Mouse (Mus musculus) midbrain, embryonic 16.5 days (tissue): ENCODE data around the gene Rhob. TPM values are rescaled to one million over a fixed set of nuclear protein-coding genes. Genes with fewer than 3 reads are reported as not detected.
A peak's percentile ranks its signal among the peaks of the same experiment; 100 is the strongest.

Source experiments
- ATAC-seq: fragments of 200-750 bp; cut with Nextera tagmentation; 2 replicates; pipeline ENCODE4 v1.8.0; 2017; ENCODE audit warnings: moderate TSS enrichment
- H3K27ac ChIP-seq: fragments of 300-500 bp; sonication (generic); 2 replicates; pipeline ENCODE4 v1.5.1; 2014; ENCODE audit warnings: mild to moderate bottlenecking, low read length, mixed read lengths
- H3K27me3 ChIP-seq: fragments of 300-500 bp; sonication (generic); 2 replicates; pipeline ENCODE4 v1.6.1; 2014; ENCODE audit warnings: low read depth, low read length, mixed read lengths; ENCODE audit not compliant: control insufficient read depth, insufficient read depth
- H3K36me3 ChIP-seq: fragments of 300-500 bp; sonication (generic); 2 replicates; pipeline ENCODE4 v1.6.1; 2014; ENCODE audit warnings: mild to moderate bottlenecking, low read length, moderate library complexity, mixed read lengths; ENCODE audit not compliant: control insufficient read depth, insufficient read depth
- H3K4me1 ChIP-seq: fragments of 300-500 bp; sonication (generic); 2 replicates; pipeline ENCODE4 v1.6.1; 2014; ENCODE audit warnings: mild to moderate bottlenecking, low read length, mixed read lengths; ENCODE audit not compliant: control insufficient read depth, insufficient read depth
- H3K4me2 ChIP-seq: fragments of 300-500 bp; sonication (generic); 2 replicates; pipeline ENCODE4 v1.6.1; 2014; ENCODE audit warnings: mild to moderate bottlenecking, low read length, mixed read lengths
- H3K4me3 ChIP-seq: fragments of 300-500 bp; sonication (generic); 2 replicates; pipeline ENCODE4 v1.5.1; 2014; ENCODE audit warnings: low read depth, mild to moderate bottlenecking, low read length, moderate library complexity, mixed read lengths
- H3K9ac ChIP-seq: fragments of 300-500 bp; sonication (generic); 2 replicates; pipeline ENCODE4 v1.6.1; 2014; ENCODE audit warnings: low read depth, low read length, mixed read lengths
- H3K9me3 ChIP-seq: fragments of 300-500 bp; sonication (generic); replicated peaks from 2 replicates; pipeline ENCODE4 v1.6.1; 2014; ENCODE audit warnings: mild to moderate bottlenecking, low read length, mixed read lengths; ENCODE audit not compliant: control insufficient read depth, poor library complexity, severe bottlenecking
- WGBS: fragments of 180-500 bp; shearing (Covaris S2); extraction: QIAGEN DNeasy Blood & Tissue Kit; methylation state at CpG from one replicate; pipeline ENCODE4 v1.1.7; 2014; 5-methylcytosine and 5-hydroxymethylcytosine counted together
- polyA plus RNA-seq: library from polyadenylated mRNA; unstranded; fragments of >200 nt; fragmentation: Nextera tagmentation; extraction: Ambion mirVana; gene quantifications from 2 replicates; pipeline ENCODE4 v1.2.1, GENCODE M21; 2015

Gene Rhob
- polyA plus RNA-seq, 1 experiment from 2014 or later, result 80.0 TPM

- no peak overlapping the region for H3K4me3 ChIP-seq
- 86% methylated on average over 6 of the region's 6 CpGs for WGBS
- no peaks in the 10 kb centered on the region for H3K9me3 ChIP-seq
- no peak for ATAC-seq
- H3K4me2 ChIP-seq, result no peak overlapping the region
- no peaks in the 10 kb centered on the region for H3K4me1 ChIP-seq
- no peak overlapping the region for H3K9ac ChIP-seq
- no peaks in the 10 kb centered on the region for H3K36me3 ChIP-seq
- H3K27ac ChIP-seq, result no peak overlapping the region
- H3K27me3 ChIP-seq, result no peaks in the 10 kb centered on the region
These were observed 10.6 kb upstream of the Rhob start for GRCm38 (mm10) chr12:8510317-8510988.

- ATAC-seq, result no peak
- Histone ChIP-seq H3K9me3 (no peaks in the 10 kb centered on the region), H3K4me3 (no peak overlapping the region), H3K27ac (no peak overlapping the region), H3K27me3 (no peaks in the 10 kb centered on the region), H3K4me2 (no peak overlapping the region), H3K9ac (no peak overlapping the region), H3K36me3 (no peaks in the 10 kb centered on the region), H3K4me1 (no peaks in the 10 kb centered on the region)
- 76% methylated on average over 5 of the region's 5 CpGs for WGBS
These were observed 9.9 kb upstream of the Rhob start for GRCm38 (mm10) chr12:8509693-8510092.

- Histone ChIP-seq H3K9me3 (no peaks in the 10 kb centered on the region), H3K27ac (no peak overlapping the region), H3K4me2 (no peak overlapping the region), H3K9ac (no peak overlapping the region), H3K27me3 (no peaks in the 10 kb centered on the region), H3K36me3 (no peaks in the 10 kb centered on the region), H3K4me1 (no peaks in the 10 kb centered on the region), H3K4me3 (no peak overlapping the region)
- no peak for ATAC-seq
- WGBS, result 80% methylated on average over 9 of the region's 9 CpGs
These were observed 7.3 kb upstream of the Rhob start for GRCm38 (mm10) chr12:8506954-8507707.

- Histone ChIP-seq H3K4me2 (no peak overlapping the region), H3K9me3 (no peaks in the 10 kb centered on the region), H3K4me3 (no peak overlapping the region), H3K27ac (no peak overlapping the region), H3K36me3 (no peaks in the 10 kb centered on the region), H3K27me3 (no peaks in the 10 kb centered on the region), H3K4me1 (peaks cover 9% of the 10 kb centered on the region), H3K9ac (no peak overlapping the region)
- WGBS, result 81% methylated on average over 6 of the region's 6 CpGs
- no peak for ATAC-seq
These were observed 4.3 kb upstream of the Rhob start for GRCm38 (mm10) chr12:8504131-8504530.

GRCm38 (mm10) chr12:8502546-8502945, 2.7 kb upstream of the Rhob start:
- WGBS, result 17% methylated on average over 6 of the region's 6 CpGs
- peaks cover 11% of the 10 kb centered on the region for H3K4me1 ChIP-seq

GRCm38 (mm10) chr12:8501571-8502305, 1.9 kb upstream of the Rhob start:
- Histone ChIP-seq H3K4me1 (peaks cover 19% of the 10 kb centered on the region), H3K27ac (no peak overlapping the region; the same call in 1 of the 2 replicates)
- 87% methylated on average over 14 of the region's 14 CpGs for WGBS

More at GRCm38 (mm10) chr12:8502546-8502945, 2.7 kb upstream of the Rhob start:
- no peak overlapping the region for H3K4me3 ChIP-seq
- no peak overlapping the region for H3K4me2 ChIP-seq
- no peaks in the 10 kb centered on the region for H3K9me3 ChIP-seq
- no peak for ATAC-seq
- no peaks in the 10 kb centered on the region for H3K36me3 ChIP-seq
- H3K9ac ChIP-seq, result no peak overlapping the region
- H3K27me3 ChIP-seq, result no peaks in the 10 kb centered on the region
- no peak overlapping the region for H3K27ac ChIP-seq

GRCm38 (mm10) chr12:8500597-8501570, 1.1 kb upstream of the Rhob start:
- peak; percentile 1 for ATAC-seq
- peak overlapping the region; percentile 89 for H3K4me3 ChIP-seq
- peak overlapping the region; percentile 59 for H3K4me2 ChIP-seq
- peak overlapping the region; percentile 100 for H3K27ac ChIP-seq
- H3K36me3 ChIP-seq, result no peaks in the 10 kb centered on the region
- peak overlapping the region; percentile 75 for H3K9ac ChIP-seq
- no peaks in the 10 kb centered on the region for H3K27me3 ChIP-seq
- H3K4me1 ChIP-seq, result peaks cover 27% of the 10 kb centered on the region
- H3K9me3 ChIP-seq, result no peaks in the 10 kb centered on the region
- WGBS, result 38% methylated on average over 17 of the region's 17 CpGs

More at GRCm38 (mm10) chr12:8501571-8502305, 1.9 kb upstream of the Rhob start:
- H3K36me3 ChIP-seq, result no peaks in the 10 kb centered on the region
- H3K4me2 ChIP-seq, result no peak overlapping the region
- no peaks in the 10 kb centered on the region for H3K9me3 ChIP-seq
- H3K27me3 ChIP-seq, result no peaks in the 10 kb centered on the region
- no peak overlapping the region for H3K4me3 ChIP-seq
- no peak overlapping the region for H3K9ac ChIP-seq
- no peak for ATAC-seq
